Mouse (Mus musculus): ENCODE data around the gene Gm20388. TPM values are rescaled to one million over a fixed set of nuclear protein-coding genes. Genes with fewer than 3 reads are reported as not detected.
A peak's percentile ranks its signal among the peaks of the same experiment; 100 is the strongest.

Gm20388 gene
- polyA plus RNA-seq, 1 experiment from 2014 or later: not detected

- H3K27me3 ChIP-seq (ENCODE audit: control insufficient read depth, insufficient read depth, low read depth, low read length): peaks cover 32% of the 10 kb centered on the region
- H3K9ac ChIP-seq (ENCODE audit: low read length): peak overlapping the region; percentile 57
- H3K4me2 ChIP-seq (ENCODE audit: low read depth, low read length): peak overlapping the region; percentile 53
- no peaks in the 10 kb centered on the region for H3K9me3 ChIP-seq (ENCODE audit: control insufficient read depth, low read length)
- H3K4me3 ChIP-seq (ENCODE audit: low read length): peak overlapping the region; percentile 40
- ATAC-seq (ENCODE audit: low read depth): no peak
- WGBS: 26% methylated on average over 15 of the region's 15 CpGs
- no peaks in the 10 kb centered on the region for H3K36me3 ChIP-seq (ENCODE audit: control insufficient read depth, insufficient read depth, low read length)
- H3K27ac ChIP-seq (ENCODE audit: low read length): peak overlapping the region; percentile 33; the same call in 1 of the 2 replicates
- H3K4me1 ChIP-seq (replicated peaks; ENCODE audit: control insufficient read depth, insufficient read depth, low read length): peaks cover 19% of the 10 kb centered on the region
Measured at GRCm38 (mm10) chr8:121074108-121074847, 1163.6 kb downstream of the Gm20388 start.

GRCm38 (mm10) chr8:121074848-121075145 lies 1164.2 kb downstream of the Gm20388 start:
- Histone ChIP-seq H3K36me3 (ENCODE audit: control insufficient read depth, insufficient read depth, low read length) (no peaks in the 10 kb centered on the region), H3K27ac (ENCODE audit: low read length) (0 out of 2 replicates have a peak overlapping the region, but pooled peaks have one; percentile 2), H3K9me3 (ENCODE audit: control insufficient read depth, low read length) (no peaks in the 10 kb centered on the region), H3K4me2 (ENCODE audit: low read depth, low read length) (peak overlapping the region; percentile 53), H3K27me3 (ENCODE audit: control insufficient read depth, insufficient read depth, low read depth, low read length) (peaks cover 34% of the 10 kb centered on the region), H3K4me1 (replicated peaks; ENCODE audit: control insufficient read depth, insufficient read depth, low read length) (peaks cover 19% of the 10 kb centered on the region), H3K4me3 (ENCODE audit: low read length) (peak overlapping the region; percentile 40), H3K9ac (ENCODE audit: low read length) (peak overlapping the region; percentile 57)
- 16% methylated on average over 10 of the region's 10 CpGs for WGBS
- ATAC-seq (ENCODE audit: low read depth): no peak

- no peaks in the 10 kb centered on the region for H3K9me3 ChIP-seq (ENCODE audit: control insufficient read depth, low read length)
- 0 out of 2 replicates have a peak overlapping the region, but pooled peaks have one; percentile 10 for H3K27ac ChIP-seq (ENCODE audit: low read length)
- no peaks in the 10 kb centered on the region for H3K36me3 ChIP-seq (ENCODE audit: control insufficient read depth, insufficient read depth, low read length)
- peaks cover 19% of the 10 kb centered on the region for H3K4me1 ChIP-seq (replicated peaks; ENCODE audit: control insufficient read depth, insufficient read depth, low read length)
- WGBS: 29% methylated on average over 13 of the region's 13 CpGs
- peak overlapping the region; percentile 17; the same call in 1 of the 2 replicates for H3K4me3 ChIP-seq (ENCODE audit: low read length)
- ATAC-seq (ENCODE audit: low read depth): no peak
- peak overlapping the region; percentile 4 for H3K9ac ChIP-seq (ENCODE audit: low read length)
- peaks cover 32% of the 10 kb centered on the region for H3K27me3 ChIP-seq (ENCODE audit: control insufficient read depth, insufficient read depth, low read depth, low read length)
- H3K4me2 ChIP-seq (ENCODE audit: low read depth, low read length): peak overlapping the region; percentile 24
Measured at GRCm38 (mm10) chr8:121075936-121076335, 1165.3 kb downstream of the Gm20388 start.

GRCm38 (mm10) chr8:121076555-121076954 lies 1165.9 kb downstream of the Gm20388 start:
- H3K36me3 ChIP-seq (ENCODE audit: control insufficient read depth, insufficient read depth, low read length): no peaks in the 10 kb centered on the region
- peaks cover 29% of the 10 kb centered on the region for H3K27me3 ChIP-seq (ENCODE audit: control insufficient read depth, insufficient read depth, low read depth, low read length)
- no peaks in the 10 kb centered on the region for H3K9me3 ChIP-seq (ENCODE audit: control insufficient read depth, low read length)
- H3K9ac ChIP-seq (ENCODE audit: low read length): peak overlapping the region; percentile 4; the same call in 1 of the 2 replicates
- H3K27ac ChIP-seq (ENCODE audit: low read length): no peak overlapping the region
- ATAC-seq (ENCODE audit: low read depth): no peak
- H3K4me3 ChIP-seq (ENCODE audit: low read length): peak overlapping the region; percentile 4
- H3K4me1 ChIP-seq (replicated peaks; ENCODE audit: control insufficient read depth, insufficient read depth, low read length): peaks cover 16% of the 10 kb centered on the region
- WGBS: 44% methylated on average over 7 of the region's 7 CpGs
- peak overlapping the region; percentile 24 for H3K4me2 ChIP-seq (ENCODE audit: low read depth, low read length)

GRCm38 (mm10) chr8:121078721-121079120 lies 1168.1 kb downstream of the Gm20388 start:
- WGBS: 27% methylated on average over 14 of the region's 14 CpGs
- H3K9me3 ChIP-seq (ENCODE audit: control insufficient read depth, low read length): no peaks in the 10 kb centered on the region
- no peak for ATAC-seq (ENCODE audit: low read depth)
- peak overlapping the region; percentile 56 for H3K9ac ChIP-seq (ENCODE audit: low read length)
- H3K36me3 ChIP-seq (ENCODE audit: control insufficient read depth, insufficient read depth, low read length): no peaks in the 10 kb centered on the region
- H3K27me3 ChIP-seq (ENCODE audit: control insufficient read depth, insufficient read depth, low read depth, low read length): peaks cover 46% of the 10 kb centered on the region
- H3K27ac ChIP-seq (ENCODE audit: low read length): no peak overlapping the region
- H3K4me3 ChIP-seq (ENCODE audit: low read length): peak overlapping the region; percentile 57
- peaks cover 7% of the 10 kb centered on the region for H3K4me1 ChIP-seq (replicated peaks; ENCODE audit: control insufficient read depth, insufficient read depth, low read length)
- H3K4me2 ChIP-seq (ENCODE audit: low read depth, low read length): peak overlapping the region; percentile 79

GRCm38 (mm10) chr8:121079201-121079600 lies 1168.6 kb downstream of the Gm20388 start:
- peak overlapping the region; percentile 79 for H3K4me2 ChIP-seq (ENCODE audit: low read depth, low read length)
- WGBS: 22% methylated on average over 7 of the region's 7 CpGs
- H3K4me3 ChIP-seq (ENCODE audit: low read length): peak overlapping the region; percentile 57

GRCm38 (mm10) chr8:121079944-121080343 lies 1169.3 kb downstream of the Gm20388 start:
- peaks cover 51% of the 10 kb centered on the region for H3K27me3 ChIP-seq (ENCODE audit: control insufficient read depth, insufficient read depth, low read depth, low read length)
- H3K9ac ChIP-seq (ENCODE audit: low read length): peak overlapping the region; percentile 83
- H3K36me3 ChIP-seq (ENCODE audit: control insufficient read depth, insufficient read depth, low read length): no peaks in the 10 kb centered on the region
- peak overlapping the region; percentile 57 for H3K4me3 ChIP-seq (ENCODE audit: low read length)
- H3K27ac ChIP-seq (ENCODE audit: low read length): no peak overlapping the region
- 31% methylated on average over 12 of the region's 12 CpGs for WGBS
- H3K9me3 ChIP-seq (ENCODE audit: control insufficient read depth, low read length): no peaks in the 10 kb centered on the region
- H3K4me2 ChIP-seq (ENCODE audit: low read depth, low read length): peak overlapping the region; percentile 79
- ATAC-seq (ENCODE audit: low read depth): no peak
- peaks cover 2% of the 10 kb centered on the region; the same call in 1 of the 2 replicates for H3K4me1 ChIP-seq (replicated peaks; ENCODE audit: control insufficient read depth, insufficient read depth, low read length)

More at GRCm38 (mm10) chr8:121079201-121079600, 1168.6 kb downstream of the Gm20388 start:
- peak overlapping the region; percentile 25 for H3K27ac ChIP-seq (ENCODE audit: low read length)
- no peak for ATAC-seq (ENCODE audit: low read depth)
- H3K4me1 ChIP-seq (replicated peaks; ENCODE audit: control insufficient read depth, insufficient read depth, low read length): peaks cover 3% of the 10 kb centered on the region; the same call in 1 of the 2 replicates
- H3K9me3 ChIP-seq (ENCODE audit: control insufficient read depth, low read length): no peaks in the 10 kb centered on the region
- peaks cover 48% of the 10 kb centered on the region for H3K27me3 ChIP-seq (ENCODE audit: control insufficient read depth, insufficient read depth, low read depth, low read length)
- no peaks in the 10 kb centered on the region for H3K36me3 ChIP-seq (ENCODE audit: control insufficient read depth, insufficient read depth, low read length)
- H3K9ac ChIP-seq (ENCODE audit: low read length): peak overlapping the region; percentile 56

GRCm38 (mm10) chr8:121080361-121081090 lies 1169.9 kb downstream of the Gm20388 start:
- Histone ChIP-seq H3K36me3 (ENCODE audit: control insufficient read depth, insufficient read depth, low read length) (no peaks in the 10 kb centered on the region), H3K9me3 (ENCODE audit: control insufficient read depth, low read length) (no peaks in the 10 kb centered on the region), H3K4me3 (ENCODE audit: low read length) (peak overlapping the region; percentile 57), H3K27ac (ENCODE audit: low read length) (peak overlapping the region; percentile 23; the same call in 1 of the 2 replicates), H3K4me1 (replicated peaks; ENCODE audit: control insufficient read depth, insufficient read depth, low read length) (peaks cover 2% of the 10 kb centered on the region; the same call in 1 of the 2 replicates), H3K4me2 (ENCODE audit: low read depth, low read length) (peak overlapping the region; percentile 79), H3K27me3 (ENCODE audit: control insufficient read depth, insufficient read depth, low read depth, low read length) (peaks cover 57% of the 10 kb centered on the region), H3K9ac (ENCODE audit: low read length) (peak overlapping the region; percentile 83)
- no peak for ATAC-seq (ENCODE audit: low read depth)
- WGBS: 1% methylated on average over 49 of the region's 49 CpGs

GRCm38 (mm10) chr8:121081398-121081797 lies 1170.8 kb downstream of the Gm20388 start:
- Histone ChIP-seq H3K36me3 (ENCODE audit: control insufficient read depth, insufficient read depth, low read length) (no peaks in the 10 kb centered on the region), H3K9me3 (ENCODE audit: control insufficient read depth, low read length) (no peaks in the 10 kb centered on the region), H3K4me2 (ENCODE audit: low read depth, low read length) (peak overlapping the region; percentile 79), H3K27ac (ENCODE audit: low read length) (peak overlapping the region; percentile 99), H3K27me3 (ENCODE audit: control insufficient read depth, insufficient read depth, low read depth, low read length) (peaks cover 65% of the 10 kb centered on the region), H3K4me1 (replicated peaks; ENCODE audit: control insufficient read depth, insufficient read depth, low read length) (peaks cover 2% of the 10 kb centered on the region; the same call in 1 of the 2 replicates), H3K9ac (ENCODE audit: low read length) (peak overlapping the region; percentile 83), H3K4me3 (ENCODE audit: low read length) (peak overlapping the region; percentile 57)
- no peak for ATAC-seq (ENCODE audit: low read depth)
- WGBS: 8% methylated on average over 7 of the region's 7 CpGs
